17 mouse cellular contexts compared by ENCODE assay signal in genomic region chr8:63112919-63113318, GRCm38 (mm10).
"Had no signal": no experiment of that assay in that cellular context is flagged by ENCODE, and none has a peak within 500 bp of the region (broad histone marks: within the 10 kb centered on the region; RNA-seq: fewer than 3 reads in every experiment).

No protein-coding gene starts in this region.

- H3K9me3 ChIP-seq: kidney, embryonic 15.5 days; limb, embryonic 12.5 days; limb, embryonic 15.5 days; midbrain, embryonic 12.5 days had no signal

- H3K36me3 ChIP-seq: kidney, embryonic 15.5 days; limb, embryonic 12.5 days; limb, embryonic 15.5 days; midbrain, embryonic 12.5 days had no signal

- H3K9ac ChIP-seq: kidney, embryonic 15.5 days; limb, embryonic 12.5 days; limb, embryonic 15.5 days; liver, embryonic 14.5 days; liver, postnatal 0 days; lung, embryonic 14.5 days; midbrain, embryonic 12.5 days had no signal

- DNase-seq: kidney, adult 8-10 months; kidney, postnatal 10 days; kidney, postnatal 36 days; left cerebral cortex, postnatal 4 days; liver, postnatal 0 days; lung, embryonic 14.5 days; thymus, adult 18-20 months; thymus, postnatal 36 days had no signal

- H3K4me3 ChIP-seq: kidney, embryonic 15.5 days; limb, embryonic 12.5 days; limb, embryonic 15.5 days; midbrain, embryonic 12.5 days; myocyte had no signal

- H3K4me2 ChIP-seq: kidney, embryonic 15.5 days; limb, embryonic 12.5 days; limb, embryonic 15.5 days; liver, embryonic 11.5 days; lung, embryonic 14.5 days; midbrain, embryonic 12.5 days had no signal

- ATAC-seq: liver, postnatal 0 days; lung, postnatal 0 days had no signal

- H3K27me3 ChIP-seq: kidney, embryonic 15.5 days; limb, embryonic 12.5 days; limb, embryonic 15.5 days; midbrain, embryonic 12.5 days had no signal

- H3K4me1 ChIP-seq: kidney, embryonic 15.5 days; limb, embryonic 12.5 days; limb, embryonic 15.5 days; midbrain, embryonic 12.5 days had no signal

- H3K27ac ChIP-seq: kidney, embryonic 15.5 days; limb, embryonic 12.5 days; limb, embryonic 15.5 days; liver, embryonic 14.5 days; macrophage; midbrain, embryonic 12.5 days had no signal
